In the genomic region with DNA sequence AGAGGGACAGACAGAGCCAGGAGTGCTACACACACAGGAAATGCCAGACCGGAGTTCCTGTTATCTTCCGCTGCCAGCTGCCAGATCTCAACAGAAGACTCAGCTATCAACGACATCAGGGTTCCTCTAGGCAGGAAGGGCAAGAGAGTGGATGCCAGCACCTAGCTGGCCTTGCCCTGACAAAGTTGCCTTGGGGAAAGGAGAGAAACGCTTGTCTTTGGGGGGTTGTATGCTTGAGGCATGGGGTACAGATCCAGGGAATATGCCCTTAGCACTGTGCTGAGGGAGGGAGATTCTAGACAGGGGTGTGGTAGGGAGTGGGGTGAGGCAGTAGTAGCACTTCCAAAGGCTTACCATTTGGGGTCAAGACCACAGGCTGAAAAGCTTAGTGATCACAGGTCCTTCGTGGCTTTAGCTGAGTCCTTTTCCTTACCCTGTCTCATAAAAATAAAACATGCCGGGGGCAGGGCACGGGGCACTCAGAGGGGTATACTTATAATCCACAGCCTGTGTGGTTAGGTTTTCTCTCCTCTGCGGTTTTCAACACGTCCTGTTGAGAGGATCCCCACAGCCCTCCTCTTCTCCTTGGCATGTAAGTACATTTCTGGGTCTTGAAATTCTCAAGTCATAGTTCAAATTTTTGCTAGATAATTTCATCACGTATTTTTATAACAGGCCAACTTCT, we compare ENCODE assay signal across 7 mouse cellular contexts. TPM values are rescaled to one million over a fixed set of nuclear protein-coding genes. Genes with fewer than 3 reads are reported as not detected.
A peak's percentile ranks its signal among the peaks of the same experiment; 100 is the strongest.
DNase-seq lines count a peak whose midpoint lies in the region; ATAC-seq and TF ChIP-seq lines count a peak whose summit lies in the region.

No protein-coding gene starts in this region.

- H3K79me2 ChIP-seq in MEL (ENCODE audit: control insufficient read depth, insufficient read depth, low read length, poor library complexity): peaks cover 2% of the 10 kb centered on the region; the same call in 1 of the 2 replicates

- peak; percentile 78 for DNase-seq in CD4-positive, CD25-positive, alpha-beta regulatory T cell, adult 2 months (ENCODE audit: low read depth, low spot score)
- peak; percentile 94 for DNase-seq in MEL (ENCODE audit: low read depth, low spot score)
- DNase-seq in cerebellum, postnatal 36 days: no peak
- no peak for DNase-seq in right cerebral cortex, postnatal 4 days

- peak overlapping the region; percentile 88 for H3K27ac ChIP-seq in MEL (ENCODE audit: control insufficient read depth, low read depth, low read length)
- peak overlapping the region; percentile 90 for H3K27ac ChIP-seq in intestine, embryonic 16.5 days (ENCODE audit: low read length)

- TF ChIP-seq POLR2A in MEL (IDR thresholded peaks at IDR 0.05; ENCODE audit: control insufficient read depth in 1 of 2, insufficient read depth in 1 of 2, low read depth in 1 of 2, low read length in 2 of 2, poor library complexity in 1 of 2): peak in 1 of 2 experiments; percentile 42; a peak in 1 of 4 replicates

- peak; percentile 97 to 99 for TF ChIP-seq EP300 in MEL (IDR thresholded peaks at IDR 0.05; ENCODE audit: low read depth in 1 of 2, low read length in 2 of 2)

- TF ChIP-seq CTCF in MEL (IDR thresholded peaks at IDR 0.05 in 2 of 3, conservative IDR thresholded peaks at IDR 0.05 in 1 of 3; ENCODE audit: control insufficient read depth in 1 of 3, insufficient read depth in 1 of 3, low read depth in 2 of 3, low read length in 3 of 3, poor library complexity in 1 of 3, severe bottlenecking in 1 of 3): no peak

- ATAC-seq in intestine, embryonic 16.5 days: no peak
- no peak for ATAC-seq in cerebellum, adult (ENCODE audit: insufficient number of reproducible peaks, low FRiP score, low TSS enrichment)

- peak overlapping the region; percentile 55 for H3K9ac ChIP-seq in MEL (ENCODE audit: control insufficient read depth, low read depth, low read length, poor library complexity, severe bottlenecking)
- no peak overlapping the region for H3K9ac ChIP-seq in intestine, embryonic 16.5 days (ENCODE audit: low read depth, low read length)

- peak overlapping the region; percentile 39 to 75 for H3K4me3 ChIP-seq in MEL (ENCODE audit: control insufficient read depth in 1 of 2, insufficient read depth in 1 of 2, low read depth in 2 of 2, low read length in 2 of 2)
- no peak overlapping the region for H3K4me3 ChIP-seq in intestine, embryonic 16.5 days (ENCODE audit: low read length)
- H3K4me3 ChIP-seq in megakaryocyte, embryonic 14.5 days (replicated peaks): peak overlapping the region; percentile 97

- H3K4me1 ChIP-seq in MEL (ENCODE audit: control insufficient read depth in 1 of 2, insufficient read depth in 2 of 2, low read length in 2 of 2): peaks cover 18 to 47% of the 10 kb centered on the region in 2 experiments
- H3K4me1 ChIP-seq in intestine, embryonic 16.5 days (ENCODE audit: control insufficient read depth, insufficient read depth, low read length): peaks cover 23% of the 10 kb centered on the region
- H3K4me1 ChIP-seq in megakaryocyte, embryonic 14.5 days: peaks cover 60% of the 10 kb centered on the region

- 60% methylated on average over 10 of the region's 10 CpGs for WGBS in intestine, embryonic 16.5 days

- no peaks in the 10 kb centered on the region for H3K9me3 ChIP-seq in MEL (replicated peaks; ENCODE audit: insufficient read depth, low read length)
- no peaks in the 10 kb centered on the region for H3K9me3 ChIP-seq in intestine, embryonic 16.5 days (ENCODE audit: control insufficient read depth, low read length)
- H3K9me3 ChIP-seq in megakaryocyte, embryonic 14.5 days: no peaks in the 10 kb centered on the region

- H3K4me2 ChIP-seq in intestine, embryonic 16.5 days (ENCODE audit: low read depth, low read length): peak overlapping the region; percentile 75; the same call in 1 of the 2 replicates

- no peak for TF ChIP-seq RAD21 in MEL (IDR thresholded peaks at IDR 0.05; ENCODE audit: low read depth, low read length)

- no peaks in the 10 kb centered on the region for H3K27me3 ChIP-seq in MEL (ENCODE audit: control insufficient read depth in 1 of 2, insufficient read depth in 2 of 2, low read length in 2 of 2)
- no peaks in the 10 kb centered on the region for H3K27me3 ChIP-seq in intestine, embryonic 16.5 days (replicated peaks; ENCODE audit: control insufficient read depth, insufficient read depth, low read length)
- H3K27me3 ChIP-seq in megakaryocyte, embryonic 14.5 days (replicated peaks): peaks cover 18% of the 10 kb centered on the region

- H3K36me3 ChIP-seq in MEL (ENCODE audit: control insufficient read depth in 1 of 2, insufficient read depth in 2 of 2, low read length in 2 of 2): peaks cover 0 to 38% of the 10 kb centered on the region in 2 experiments; a peak in 2 of 4 replicates
- no peaks in the 10 kb centered on the region for H3K36me3 ChIP-seq in intestine, embryonic 16.5 days (ENCODE audit: control insufficient read depth, insufficient read depth, low read length)
- peaks cover 5% of the 10 kb centered on the region for H3K36me3 ChIP-seq in megakaryocyte, embryonic 14.5 days (replicated peaks; ENCODE audit: low read length)

TF ChIP-seq in MEL, 35 proteins besides CTCF, POLR2A, EP300 and RAD21:
- peak; percentile 82 for TF ChIP-seq SIN3A (IDR thresholded peaks at IDR 0.05; ENCODE audit: low read length)
- no peak for TF ChIP-seq JUND (IDR thresholded peaks at IDR 0.05; ENCODE audit: low read depth, low read length)
- peak; percentile 100 for TF ChIP-seq TAL1 (IDR thresholded peaks at IDR 0.05; ENCODE audit: low read length)
- 0 out of 2 replicates have a peak, but pooled peaks have one; percentile 52 for TF ChIP-seq MAZ (IDR thresholded peaks at IDR 0.05; ENCODE audit: low read depth, low read length)
- TF ChIP-seq TBP (IDR thresholded peaks at IDR 0.05; ENCODE audit: low read depth, low read length): peak; percentile 50
- no peak for TF ChIP-seq E2F4 (IDR thresholded peaks at IDR 0.05; ENCODE audit: borderline replicate concordance, low read depth, low read length)
- TF ChIP-seq KAT2A (conservative IDR thresholded peaks at IDR 0.05; ENCODE audit: low read depth, low read length): no peak
- TF ChIP-seq MAX (IDR thresholded peaks at IDR 0.05; ENCODE audit: low read length): peak; percentile 37; the same call in 1 of the 2 replicates
- peak; percentile 99 for TF ChIP-seq TCF12 (IDR thresholded peaks at IDR 0.05; ENCODE audit: low read depth, low read length)
- TF ChIP-seq GATA1 (IDR thresholded peaks at IDR 0.05; ENCODE audit: low read depth, low read length): peak; percentile 98
- TF ChIP-seq MEF2A (IDR thresholded peaks at IDR 0.05; ENCODE audit: extremely low read depth, insufficient replicate concordance, low read depth, low read length, poor library complexity, severe bottlenecking): no peak
- no peak for TF ChIP-seq ZC3H11A (IDR thresholded peaks at IDR 0.05; ENCODE audit: low read depth, low read length)
- peak; percentile 98 for TF ChIP-seq RCOR1 (IDR thresholded peaks at IDR 0.05; ENCODE audit: low read depth, low read length)
- 0 out of 2 replicates have a peak, but pooled peaks have one; percentile 11 for TF ChIP-seq MYC (IDR thresholded peaks at IDR 0.05; ENCODE audit: low read depth, low read length)
- 0 out of 2 replicates have a peak, but pooled peaks have one; percentile 15 for TF ChIP-seq USF1 (IDR thresholded peaks at IDR 0.05; ENCODE audit: low read depth, low read length)
- no peak for TF ChIP-seq ZKSCAN1 (IDR thresholded peaks at IDR 0.05; ENCODE audit: low read depth, low read length)
- no peak for TF ChIP-seq ZNF384 (IDR thresholded peaks at IDR 0.05; ENCODE audit: low read depth, low read length)
- TF ChIP-seq ETS1 (IDR thresholded peaks at IDR 0.05; ENCODE audit: low read depth, low read length): peak; percentile 88
- peak; percentile 88 for TF ChIP-seq MYB (IDR thresholded peaks at IDR 0.05; ENCODE audit: low read depth, low read length)

RNA-seq across cellular contexts. Expression of gene Ifngr2, which starts 1.1 kb away (rescaled TPM):
- total RNA-seq in MEL (2012; rRNA removed): 2.8 and 4.1 TPM in 2 replicates
- 10 to 100 TPM in 1 of 2 experiments, not detected in 1; 11.0 TPM for polyA plus RNA-seq in MEL (2012; ENCODE audit: insufficient read depth in 1 of 2, insufficient read length in 2 of 2, low read depth in 1 of 2, low replicate concordance in 2 of 2, missing spikeins in 1 of 2)
- 116 and 117 TPM in 2 replicates for polyA plus RNA-seq in intestine, embryonic 16.5 days (2015; fragmentation: Nextera tagmentation; extraction: Ambion mirVana)
- polyA plus RNA-seq in megakaryocyte, embryonic 14.5 days (2012; ENCODE audit: insufficient read depth, low replicate concordance): 12.5 and 13.8 TPM in 2 replicates

RNA-seq across cellular contexts. Expression of gene Tmem50b, which starts 51.9 kb away (rescaled TPM):
- 2.6 and 2.9 TPM in 2 replicates for total RNA-seq in MEL (2012; rRNA removed)
- 1 to 10 TPM in 1 of 2 experiments, not detected in 1; 9.5 TPM for polyA plus RNA-seq in MEL (2012; ENCODE audit: insufficient read depth in 1 of 2, insufficient read length in 2 of 2, low read depth in 1 of 2, low replicate concordance in 2 of 2, missing spikeins in 1 of 2)
- polyA plus RNA-seq in intestine, embryonic 16.5 days (2015; fragmentation: Nextera tagmentation; extraction: Ambion mirVana): 33.8 and 34.3 TPM in 2 replicates
- polyA plus RNA-seq in megakaryocyte, embryonic 14.5 days (2012; ENCODE audit: insufficient read depth, low replicate concordance): 2.6 TPM in 1 of 2 replicates, not detected in the other

Comparison
In these comparisons a context has a peak if more than half of its experiments do, and no peak if none do; other contexts are left out.
1. DNase-seq: peak in CD4-positive, CD25-positive, alpha-beta regulatory T cell, adult 2 months (single experiment) and MEL (single experiment); none in cerebellum, postnatal 36 days (0 of 2) and right cerebral cortex, postnatal 4 days (single experiment).